Mouse (Mus musculus): ENCODE data around the gene Sh3rf1. TPM values are rescaled to one million over a fixed set of nuclear protein-coding genes. Genes with fewer than 3 reads are reported as not detected.

Gene Sh3rf1
- total RNA-seq, 2 experiments from 2014 or later: 63.3 to 67.5 TPM

- DNase-seq: no peak
Measured at GRCm38 (mm10) chr8:61324363-61324914, 100.8 kb downstream of the Sh3rf1 start.

GRCm38 (mm10) chr8:61325014-61325715 is 101.5 kb downstream of the Sh3rf1 start:
- DNase-seq: no peak

- no peak for DNase-seq
Measured at GRCm38 (mm10) chr8:61326281-61326680, 102.6 kb downstream of the Sh3rf1 start.

- DNase-seq: no peak
Measured at GRCm38 (mm10) chr8:61327333-61327732, 103.7 kb downstream of the Sh3rf1 start.

GRCm38 (mm10) chr8:61339629-61340028 is 116.0 kb downstream of the Sh3rf1 start:
- no peak for DNase-seq

- no peak for DNase-seq
Measured at GRCm38 (mm10) chr8:61340283-61340984, 116.8 kb downstream of the Sh3rf1 start.

GRCm38 (mm10) chr8:61341587-61342441 is 118.1 kb downstream of the Sh3rf1 start:
- DNase-seq: no peak

GRCm38 (mm10) chr8:61342473-61343026 is 118.9 kb downstream of the Sh3rf1 start:
- no peak for DNase-seq

- DNase-seq: no peak
Measured at GRCm38 (mm10) chr8:61344435-61344834, 120.8 kb downstream of the Sh3rf1 start.

- no peak for DNase-seq
Measured at GRCm38 (mm10) chr8:61346941-61347340, 123.3 kb downstream of the Sh3rf1 start.

GRCm38 (mm10) chr8:61347526-61347925 is 123.9 kb downstream of the Sh3rf1 start:
- no peak for DNase-seq

- no peak for DNase-seq
Measured at GRCm38 (mm10) chr8:61348029-61348428, 124.4 kb downstream of the Sh3rf1 start.

- no peak for DNase-seq
Measured at GRCm38 (mm10) chr8:61348518-61348917, 124.8 kb downstream of the Sh3rf1 start.

GRCm38 (mm10) chr8:61350443-61350842 is 126.8 kb downstream of the Sh3rf1 start:
- DNase-seq: no peak

GRCm38 (mm10) chr8:61351638-61352037 is 128.0 kb downstream of the Sh3rf1 start:
- no peak for DNase-seq

GRCm38 (mm10) chr8:61355503-61355902 is 131.8 kb downstream of the Sh3rf1 start:
- DNase-seq: no peak

GRCm38 (mm10) chr8:61359004-61359403 is 135.3 kb downstream of the Sh3rf1 start:
- DNase-seq: no peak

- no peak for DNase-seq
Measured at GRCm38 (mm10) chr8:61359851-61360272, 136.2 kb downstream of the Sh3rf1 start.

- DNase-seq: no peak
Measured at GRCm38 (mm10) chr8:61360362-61360761, 136.7 kb downstream of the Sh3rf1 start.

- no peak for DNase-seq
Measured at GRCm38 (mm10) chr8:61361476-61361875, 137.8 kb downstream of the Sh3rf1 start.

GRCm38 (mm10) chr8:61362301-61362913 is 138.7 kb downstream of the Sh3rf1 start:
- no peak for DNase-seq

- DNase-seq: no peak
Measured at GRCm38 (mm10) chr8:61373303-61373702, 149.6 kb downstream of the Sh3rf1 start.

Measured in layer of hippocampus, postnatal 36 days (tissue).